Mouse (Mus musculus) MEL (cell line): ENCODE measurements around the gene Wap. TPM values are rescaled to one million over a fixed set of nuclear protein-coding genes. Genes with fewer than 3 reads are reported as not detected.

Source experiments
- DNase-seq: peaks from one replicate; pipeline ENCODE4 v3.0.0; 2011; ENCODE audit warnings: low read depth, low spot score
- H3K27ac ChIP-seq: 2 replicates; pipeline ENCODE4 v1.5.1; 2012; ENCODE audit warnings: low read depth, mild to moderate bottlenecking, control low read depth, low read length, moderate library complexity; ENCODE audit not compliant: control insufficient read depth
- H3K27me3 ChIP-seq, 2 experiments: fragments of 150-350 bp in 1 of 2; sonication (generic) in 1 of 2; 2 replicates each; pipeline ENCODE4 v1.6.1; 2012; ENCODE audit warnings: low read length in 2 of 2, mild to moderate bottlenecking in 2 of 2, improper control_type of control experiment in 1 of 2, moderate library complexity in 1 of 2; ENCODE audit not compliant: insufficient read depth in 2 of 2, control insufficient read depth in 1 of 2
- H3K36me3 ChIP-seq, 2 experiments: 2 replicates each; pipeline ENCODE4 v1.6.1; 2012 to 2014; ENCODE audit warnings: low read length in 2 of 2, improper control_type of control experiment in 1 of 2, inconsistent platforms in 1 of 2, mild to moderate bottlenecking in 1 of 2; ENCODE audit not compliant: insufficient read depth in 2 of 2, control insufficient read depth in 1 of 2
- H3K4me1 ChIP-seq, 2 experiments: fragments of 150-350 bp in 1 of 2; sonication (generic) in 1 of 2; 2 replicates each; pipeline ENCODE4 v1.6.1; 2012; ENCODE audit warnings: low read length in 2 of 2, improper control_type of control experiment in 1 of 2, mild to moderate bottlenecking in 1 of 2; ENCODE audit not compliant: insufficient read depth in 2 of 2, control insufficient read depth in 1 of 2
- H3K4me3 ChIP-seq, 2 experiments: fragments of 150-350 bp in 1 of 2; sonication (generic) in 1 of 2; 2 replicates each; pipeline ENCODE4 v1.5.1; 2012; ENCODE audit warnings: low read depth in 2 of 2, low read length in 2 of 2, mild to moderate bottlenecking in 2 of 2, moderate library complexity in 2 of 2, control low read depth in 1 of 2, improper control_type of control experiment in 1 of 2; ENCODE audit not compliant: control insufficient read depth in 1 of 2, insufficient read depth in 1 of 2
- H3K79me2 ChIP-seq: 2 replicates; pipeline ENCODE4 v1.6.1; 2012; ENCODE audit warnings: mild to moderate bottlenecking, low read length, moderate library complexity; ENCODE audit not compliant: control insufficient read depth, poor library complexity, insufficient read depth
- H3K9ac ChIP-seq: 2 replicates; pipeline ENCODE4 v1.6.1; 2012; ENCODE audit warnings: low read depth, mild to moderate bottlenecking, control low read depth, low read length, moderate library complexity; ENCODE audit not compliant: control insufficient read depth, poor library complexity, severe bottlenecking
- H3K9me3 ChIP-seq: fragments of 150-350 bp; sonication (generic); replicated peaks from 2 replicates; pipeline ENCODE4 v1.6.1; 2012; ENCODE audit warnings: mild to moderate bottlenecking, low read length, improper control_type of control experiment, moderate library complexity; ENCODE audit not compliant: insufficient read depth
- CTCF ChIP-seq, 3 experiments: IDR thresholded peaks in 2 of 3; conservative IDR thresholded peaks in 1 of 3; 2 replicates each; pipeline ENCODE4 v1.5.1; 2011 to 2012; ENCODE audit warnings: low read length in 3 of 3, low read depth in 2 of 3, mild to moderate bottlenecking in 2 of 3, improper control_type of control experiment in 1 of 3, inconsistent platforms in 1 of 3, mixed read lengths in 1 of 3, moderate library complexity in 1 of 3; ENCODE audit not compliant: control insufficient read depth in 1 of 3, insufficient read depth in 1 of 3, poor library complexity in 1 of 3, severe bottlenecking in 1 of 3
- EP300 ChIP-seq, 2 experiments: IDR thresholded peaks; 2 replicates each; pipeline ENCODE4 v1.6.1; 2011; ENCODE audit warnings: improper control_type of control experiment in 2 of 2, low read length in 2 of 2, low read depth in 1 of 2, mild to moderate bottlenecking in 1 of 2
- GATA1 ChIP-seq: IDR thresholded peaks from 2 replicates; pipeline ENCODE4 v1.6.1; 2011; ENCODE audit warnings: low read depth, low read length, improper control_type of control experiment
- HCFC1 ChIP-seq: IDR thresholded peaks from 2 replicates; pipeline ENCODE4 v1.6.1; 2012; ENCODE audit warnings: low read depth, mild to moderate bottlenecking, inconsistent platforms, low read length, improper control_type of control experiment, moderate library complexity
- JUND ChIP-seq: IDR thresholded peaks from 2 replicates; pipeline ENCODE4 v1.6.1; 2011; ENCODE audit warnings: low read depth, mild to moderate bottlenecking, improper control_type of control experiment, low read length
- KAT2A ChIP-seq: conservative IDR thresholded peaks from 2 replicates; pipeline ENCODE4 v1.6.1; 2012; ENCODE audit warnings: low read depth, low read length, improper control_type of control experiment, inconsistent platforms
- MAX ChIP-seq: IDR thresholded peaks from 2 replicates; pipeline ENCODE4 v1.6.1; 2011; ENCODE audit warnings: low read length, improper control_type of control experiment
- MAZ ChIP-seq: IDR thresholded peaks from 2 replicates; pipeline ENCODE4 v1.6.1; 2012; ENCODE audit warnings: low read depth, mild to moderate bottlenecking, inconsistent platforms, low read length, improper control_type of control experiment
- MYC ChIP-seq: IDR thresholded peaks from 2 replicates; pipeline ENCODE4 v1.6.1; 2011; ENCODE audit warnings: low read depth, mild to moderate bottlenecking, low read length, improper control_type of control experiment, moderate library complexity
- POLR2AphosphoS2 ChIP-seq: IDR thresholded peaks from 2 replicates; pipeline ENCODE4 v1.6.1; 2011; ENCODE audit warnings: low read length, improper control_type of control experiment
- RAD21 ChIP-seq: IDR thresholded peaks from 2 replicates; pipeline ENCODE4 v1.6.1; 2011; ENCODE audit warnings: mild to moderate bottlenecking, low read depth, low read length, improper control_type of control experiment
- SIN3A ChIP-seq: IDR thresholded peaks from 2 replicates; pipeline ENCODE4 v1.6.1; 2012; ENCODE audit warnings: low read length, improper control_type of control experiment, inconsistent platforms
- SMC3 ChIP-seq: IDR thresholded peaks from 2 replicates; pipeline ENCODE4 v1.6.1; 2011; ENCODE audit warnings: low read depth, low read length, improper control_type of control experiment
- TAL1 ChIP-seq: IDR thresholded peaks from 2 replicates; pipeline ENCODE4 v1.6.1; 2012; ENCODE audit warnings: mild to moderate bottlenecking, inconsistent platforms, low read length, moderate library complexity, mixed read lengths
- TBP ChIP-seq: IDR thresholded peaks from 2 replicates; pipeline ENCODE4 v1.8.0; 2011; ENCODE audit warnings: low read depth, low read length, improper control_type of control experiment
- ZC3H11A ChIP-seq: IDR thresholded peaks from 2 replicates; pipeline ENCODE4 v1.6.1; 2012; ENCODE audit warnings: low read depth, mild to moderate bottlenecking, inconsistent platforms, low read length, improper control_type of control experiment
- ZNF384 ChIP-seq: IDR thresholded peaks from 2 replicates; pipeline ENCODE4 v1.6.1; 2012; ENCODE audit warnings: low read depth, mild to moderate bottlenecking, inconsistent platforms, low read length, improper control_type of control experiment
- polyA plus RNA-seq, 2 experiments: library from polyadenylated mRNA; stranded (reverse) in 1 of 2; unstranded in 1 of 2; fragments of >175 nt in 1 of 2; fragments of >200 nt in 1 of 2; gene quantifications; 2 replicates each; pipeline versions ENCODE4 v1.2.1 to v1.2.4; 2012; ENCODE audit warnings: low replicate concordance in 2 of 2, low read depth in 1 of 2; ENCODE audit not compliant: insufficient read length in 2 of 2, insufficient read depth in 1 of 2, missing spikeins in 1 of 2
- total RNA-seq: library from RNA; depleted of rRNA; stranded (reverse); fragments of 300-350 nt; gene quantifications from 2 replicates; pipeline ENCODE4 v1.2.3, GENCODE M21; 2012

Gene Wap
- total and polyA plus RNA-seq, 3 experiments = not detected

- peaks cover 11 to 18% of the 10 kb centered on the region in 2 experiments for H3K4me1 ChIP-seq
- TF ChIP-seq ZC3H11A (peak; percentile 87), KAT2A (no peak), RAD21 (peak; percentile 86), TAL1 (no peak), HCFC1 (no peak), CTCF (IDR thresholded peaks at IDR 0.05 in 2 of 3, conservative IDR thresholded peaks at IDR 0.05 in 1 of 3; ENCODE audit: control insufficient read depth in 1 of 3, insufficient read depth in 1 of 3, low read depth in 2 of 3, low read length in 3 of 3, poor library complexity in 1 of 3, severe bottlenecking in 1 of 3) (peak; percentile 54 to 76 (median 61)), SIN3A (peak; percentile 51; the same call in 1 of the 2 replicates), JUND (peak; percentile 11; the same call in 1 of the 2 replicates), SMC3 (peak; percentile 64), EP300 (IDR thresholded peaks at IDR 0.05; ENCODE audit: low read depth in 1 of 2, low read length in 2 of 2) (no peak), TBP (no peak), ZNF384 (peak; percentile 48)
- TF ChIP-seq, all 39 proteins: peak for 7
- H3K79me2 ChIP-seq = peaks cover 21% of the 10 kb centered on the region
- no peak overlapping the region for H3K27ac ChIP-seq
- peaks cover 2 to 20% of the 10 kb centered on the region in 2 experiments; a peak in 3 of 4 replicates for H3K36me3 ChIP-seq
- peak; percentile 88 for DNase-seq
- H3K4me3 ChIP-seq = no peak overlapping the region
- H3K27me3 ChIP-seq = no peaks in the 10 kb centered on the region
- H3K9ac ChIP-seq = no peak overlapping the region
- no peaks in the 10 kb centered on the region for H3K9me3 ChIP-seq
Observed at GRCm38 (mm10) chr11:6629655-6630054, 8.8 kb downstream of the Wap start.

GRCm38 (mm10) chr11:6628568-6628967, 9.9 kb downstream of the Wap start:
- H3K36me3 ChIP-seq = peaks cover 6 to 27% of the 10 kb centered on the region in 2 experiments; a peak in 3 of 4 replicates
- H3K9ac ChIP-seq = peak overlapping the region; percentile 92
- no peaks in the 10 kb centered on the region for H3K9me3 ChIP-seq
- H3K4me1 ChIP-seq = peaks cover 11 to 25% of the 10 kb centered on the region in 2 experiments
- peak; percentile 84 for DNase-seq
- no peak overlapping the region for H3K4me3 ChIP-seq
- peaks cover 32% of the 10 kb centered on the region for H3K79me2 ChIP-seq
- no peaks in the 10 kb centered on the region for H3K27me3 ChIP-seq
- TF ChIP-seq MYC (peak; percentile 82), MAZ (peak; percentile 31; the same call in 1 of the 2 replicates), GATA1 (0 out of 2 replicates have a peak, but pooled peaks have one; percentile 14), EP300 (IDR thresholded peaks at IDR 0.05; ENCODE audit: low read depth in 1 of 2, low read length in 2 of 2) (0 out of 4 replicates have a peak, but pooled peaks of 1 of the 2 experiments have one; percentile 23), RAD21 (peak; percentile 11), ZC3H11A (peak; percentile 18; the same call in 1 of the 2 replicates), JUND (no peak), CTCF (IDR thresholded peaks at IDR 0.05 in 2 of 3, conservative IDR thresholded peaks at IDR 0.05 in 1 of 3; ENCODE audit: control insufficient read depth in 1 of 3, insufficient read depth in 1 of 3, low read depth in 2 of 3, low read length in 3 of 3, poor library complexity in 1 of 3, severe bottlenecking in 1 of 3) (peak; percentile 64 to 83 (median 73)), SMC3 (peak; percentile 49), MAX (peak; percentile 74), KAT2A (no peak), POLR2AphosphoS2 (no peak)
- H3K27ac ChIP-seq = peak overlapping the region; percentile 99
